Mouse (Mus musculus) neural tube, embryonic 13.5 days (tissue): ENCODE measurements around the gene Plod3. TPM values are rescaled to one million over a fixed set of nuclear protein-coding genes. Genes with fewer than 3 reads are reported as not detected.

Source experiments
- microRNA counts: library from miRNA; unstranded; fragments of <30 nt; microRNA quantifications from one replicate; lab custom pipeline; 2016
- microRNA-seq: library from miRNA; unstranded; fragments of <30 nt; microRNA quantifications from one replicate; pipeline ENCODE4, GENCODE M21; 2016
- polyA plus RNA-seq: library from polyadenylated mRNA; unstranded; fragments of >200 nt; fragmentation: Nextera tagmentation; extraction: Ambion mirVana; gene quantifications from 2 replicates; pipeline ENCODE4 v1.2.1, GENCODE M21; 2015

The Plod3 gene
- polyA plus RNA-seq, 1 experiment from 2014 or later, result 34.5 TPM

MicroRNA genes within 50 kb of the gene (microRNA counts, 519-probe panel; counts per million panel counts)
- not detected for microRNA mmu-miR-702 (lab: Ali Mortazavi, UCI)

Small RNAs within 50 kb of the gene (microRNA-seq; reads per million reads assigned to microRNA genes)
- gene Mir702, result 37.9 reads per million, percentile 42 among the genes with 10 or more reads in this experiment

Other genes starting within 250 kb of the Plod3 start
- 45.3 and 47.2 TPM in 2 replicates for gene Col26a1, start 103.8 kb upstream of the Plod3 start, polyA plus RNA-seq
- gene Ift22, start 78.9 kb upstream of the Plod3 start, polyA plus RNA-seq, result 112 and 124 TPM in 2 replicates
- 327 and 376 TPM in 2 replicates for gene Fis1, start 33.7 kb upstream of the Plod3 start, polyA plus RNA-seq
- 0.17 and 0.39 TPM in 2 replicates for gene Cldn15, start 20.4 kb upstream of the Plod3 start, polyA plus RNA-seq
- 91.3 and 110 TPM in 2 replicates for gene Znhit1, start 1.0 kb downstream of the Plod3 start, polyA plus RNA-seq
- gene Vgf, start 39.4 kb downstream of the Plod3 start, polyA plus RNA-seq, result 4.0 and 4.6 TPM in 2 replicates
- gene Ap1s1, start 59.1 kb downstream of the Plod3 start, polyA plus RNA-seq, result 207 and 216 TPM in 2 replicates
- 0.25 TPM in 1 of 2 replicates, not detected in the other for gene Serpine1, start 85.2 kb downstream of the Plod3 start, polyA plus RNA-seq
- 2.1 and 2.9 TPM in 2 replicates for gene Trim56, start 129.2 kb downstream of the Plod3 start, polyA plus RNA-seq
- not detected in 2 replicates for gene Muc3, start 162.3 kb downstream of the Plod3 start, polyA plus RNA-seq
- gene Muc3a, start 225.4 kb downstream of the Plod3 start, polyA plus RNA-seq, result 0.10 TPM in 1 of 2 replicates, not detected in the other